Mouse (Mus musculus): ENCODE data around the gene Chrna4.

DNA sequence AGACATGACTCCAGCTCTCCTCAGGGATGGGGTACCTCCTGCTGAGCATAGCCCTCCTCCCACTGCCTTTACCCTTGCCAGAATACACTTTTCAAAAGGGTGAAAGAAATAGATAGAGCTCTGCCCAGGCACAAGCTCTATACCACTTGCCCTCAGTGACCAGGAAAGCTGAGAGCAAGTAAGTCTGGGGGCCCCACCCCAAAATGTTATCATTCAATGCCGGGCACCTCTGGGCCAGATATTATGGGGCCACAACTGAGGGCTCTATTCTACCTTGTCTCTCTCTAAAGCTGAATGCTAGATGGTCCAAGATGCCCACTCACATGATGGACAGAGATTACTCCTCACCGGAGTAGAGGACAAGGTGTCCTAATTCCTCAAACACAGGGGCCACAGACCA, 36.2 kb upstream of the Chrna4 start:
- no peak for TF ChIP-seq POLR2A (IDR thresholded peaks at IDR 0.05; ENCODE audit: control insufficient read depth, low read depth, low read length)
- no peak for TF ChIP-seq CTCF (IDR thresholded peaks at IDR 0.05; ENCODE audit: control insufficient read depth, insufficient read depth, insufficient replicate concordance, low read depth, low read length)

Measured in testis, adult 2 months (tissue).